Mouse (Mus musculus): ENCODE data around the gene Rnf31. TPM values are rescaled to one million over a fixed set of nuclear protein-coding genes. Genes with fewer than 3 reads are reported as not detected.

The Rnf31 gene
- polyA plus RNA-seq, 3 experiments from 2014 or later = 26.7 to 37.2 (median 35.3) TPM

DNA sequence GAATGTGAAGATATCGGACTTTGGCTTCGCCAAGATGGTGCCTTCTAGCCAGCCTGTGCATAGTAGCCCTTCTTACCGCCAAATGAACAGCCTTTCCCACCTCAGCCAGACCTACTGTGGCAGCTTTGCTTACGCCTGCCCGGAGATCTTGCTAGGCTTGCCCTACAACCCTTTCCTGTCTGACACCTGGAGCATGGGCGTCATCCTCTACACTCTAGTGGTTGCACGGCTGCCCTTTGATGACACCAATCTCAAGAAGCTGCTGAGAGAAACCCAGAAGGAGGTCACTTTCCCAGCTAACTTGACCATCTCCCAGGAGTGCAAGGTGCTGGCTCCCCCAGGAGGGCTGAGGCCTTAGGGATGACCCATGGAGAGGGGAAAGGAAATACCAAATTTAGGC is 60.0 kb downstream of the Rnf31 start:
- no peak for ATAC-seq

Other genes starting within 250 kb of the Rnf31 start
- 10 to 100 TPM; 37.3 to 38.7 (median 37.4) TPM for gene Dhrs4, start 113.0 kb upstream of the Rnf31 start, polyA plus RNA-seq (2017; shearing (Covaris generic))
- gene Carmil3, start 101.1 kb upstream of the Rnf31 start, polyA plus RNA-seq (2017; shearing (Covaris generic)) = not detected
- not detected for gene Cpne6, start 81.3 kb upstream of the Rnf31 start, polyA plus RNA-seq (2017; shearing (Covaris generic))
- gene Nrl, start 66.7 kb upstream of the Rnf31 start, polyA plus RNA-seq (2017; shearing (Covaris generic)) = under 1 TPM in 1 of 3 experiments, not detected in 2; 0.08 TPM
- gene Pck2, start 51.4 kb upstream of the Rnf31 start, polyA plus RNA-seq (2017; shearing (Covaris generic)) = 10 to 100 TPM; 31.9 to 37.5 (median 35.9) TPM
- 100 to 1,000 TPM in 1 of 3 experiments, 10 to 100 TPM in 2; 73.9 to 107 (median 81.0) TPM for gene Dcaf11, start 31.7 kb upstream of the Rnf31 start, polyA plus RNA-seq (2017; shearing (Covaris generic))
- 1 to 10 TPM; 1.4 to 3.2 (median 3.2) TPM for gene A730061H03Rik, start 31.3 kb upstream of the Rnf31 start, polyA plus RNA-seq (2017; shearing (Covaris generic))
- not detected for gene Fitm1, start 16.1 kb upstream of the Rnf31 start, polyA plus RNA-seq (2017; shearing (Covaris generic))
- 100 to 1,000 TPM; 667 to 812 (median 693) TPM for gene Psme1, start 13.6 kb upstream of the Rnf31 start, polyA plus RNA-seq (2017; shearing (Covaris generic))
- gene Emc9, start 6.4 kb upstream of the Rnf31 start, polyA plus RNA-seq (2017; shearing (Covaris generic)) = 10 to 100 TPM; 19.1 to 25.6 (median 23.3) TPM
- 1,000 to 10,000 TPM in 1 of 3 experiments, 100 to 1,000 TPM in 2; 828 to 1,360 (median 869) TPM for gene Psme2, start 595 bp upstream of the Rnf31 start, polyA plus RNA-seq (2017; shearing (Covaris generic))
- 100 to 1,000 TPM; 120 to 174 (median 141) TPM for gene Irf9, start 11.9 kb downstream of the Rnf31 start, polyA plus RNA-seq (2017; shearing (Covaris generic))
- 1 to 10 TPM in 2 of 3 experiments, not detected in 1; 2.7 to 4.0 TPM for gene Rec8, start 26.3 kb downstream of the Rnf31 start, polyA plus RNA-seq (2017; shearing (Covaris generic))
- 10 to 100 TPM; 21.1 to 39.8 (median 36.3) TPM for gene Ipo4, start 44.2 kb downstream of the Rnf31 start, polyA plus RNA-seq (2017; shearing (Covaris generic))
- gene Gm49378, start 46.2 kb downstream of the Rnf31 start, polyA plus RNA-seq (2017; shearing (Covaris generic)) = 1 to 10 TPM in 2 of 3 experiments, under 1 TPM in 1; 0.44 to 2.8 (median 2.5) TPM
- gene Tm9sf1, start 52.1 kb downstream of the Rnf31 start, polyA plus RNA-seq (2017; shearing (Covaris generic)) = 10 to 100 TPM; 36.3 to 45.0 (median 39.3) TPM
- gene Tssk4, start 58.5 kb downstream of the Rnf31 start, polyA plus RNA-seq (2017; shearing (Covaris generic)) = 1 to 10 TPM in 2 of 3 experiments, under 1 TPM in 1; 0.68 to 2.2 (median 1.2) TPM
- gene Mdp1, start 68.8 kb downstream of the Rnf31 start, polyA plus RNA-seq (2017; shearing (Covaris generic)) = 100 to 1,000 TPM in 1 of 3 experiments, 10 to 100 TPM in 2; 89.2 to 101 (median 95.6) TPM
- 10 to 100 TPM; 25.8 to 33.9 (median 29.9) TPM for gene Gmpr2, start 80.2 kb downstream of the Rnf31 start, polyA plus RNA-seq (2017; shearing (Covaris generic))
- gene Nedd8, start 80.4 kb downstream of the Rnf31 start, polyA plus RNA-seq (2017; shearing (Covaris generic)) = 100 to 1,000 TPM; 335 to 412 (median 375) TPM
- gene Tinf2, start 90.1 kb downstream of the Rnf31 start, polyA plus RNA-seq (2017; shearing (Covaris generic)) = 10 to 100 TPM; 26.4 to 30.7 (median 30.2) TPM
- not detected for gene Tgm1, start 122.2 kb downstream of the Rnf31 start, polyA plus RNA-seq (2017; shearing (Covaris generic))
- gene Rabggta, start 130.6 kb downstream of the Rnf31 start, polyA plus RNA-seq (2017; shearing (Covaris generic)) = 10 to 100 TPM; 40.8 to 75.9 (median 62.1) TPM
- 10 to 100 TPM; 32.4 to 57.8 (median 46.5) TPM for gene Dhrs1, start 154.0 kb downstream of the Rnf31 start, polyA plus RNA-seq (2017; shearing (Covaris generic))
- gene Nop9, start 154.0 kb downstream of the Rnf31 start, polyA plus RNA-seq (2017; shearing (Covaris generic)) = 1 to 10 TPM; 4.1 to 8.4 (median 5.4) TPM
- gene Cideb, start 166.8 kb downstream of the Rnf31 start, polyA plus RNA-seq (2017; shearing (Covaris generic)) = not detected
- not detected for gene Ltb4r2, start 169.7 kb downstream of the Rnf31 start, polyA plus RNA-seq (2017; shearing (Covaris generic))
- 10 to 100 TPM in 1 of 3 experiments, 1 to 10 TPM in 1, under 1 TPM in 1; 0.57 to 16.6 (median 3.8) TPM for gene Ltb4r1, start 174.3 kb downstream of the Rnf31 start, polyA plus RNA-seq (2017; shearing (Covaris generic))
- gene Adcy4, start 192.4 kb downstream of the Rnf31 start, polyA plus RNA-seq (2017; shearing (Covaris generic)) = under 1 TPM in 1 of 3 experiments, not detected in 2; 0.29 TPM
- 10 to 100 TPM; 71.9 to 99.8 (median 84.8) TPM for gene Ripk3, start 197.2 kb downstream of the Rnf31 start, polyA plus RNA-seq (2017; shearing (Covaris generic))
- gene Nfatc4, start 231.4 kb downstream of the Rnf31 start, polyA plus RNA-seq (2017; shearing (Covaris generic)) = not detected